Mouse (Mus musculus): ENCODE data around the gene Sema4f. TPM values are rescaled to one million over a fixed set of nuclear protein-coding genes. Genes with fewer than 3 reads are reported as not detected.

Gene Sema4f
- polyA plus RNA-seq, 1 experiment from 2014 or later: 3.4 TPM

DNA sequence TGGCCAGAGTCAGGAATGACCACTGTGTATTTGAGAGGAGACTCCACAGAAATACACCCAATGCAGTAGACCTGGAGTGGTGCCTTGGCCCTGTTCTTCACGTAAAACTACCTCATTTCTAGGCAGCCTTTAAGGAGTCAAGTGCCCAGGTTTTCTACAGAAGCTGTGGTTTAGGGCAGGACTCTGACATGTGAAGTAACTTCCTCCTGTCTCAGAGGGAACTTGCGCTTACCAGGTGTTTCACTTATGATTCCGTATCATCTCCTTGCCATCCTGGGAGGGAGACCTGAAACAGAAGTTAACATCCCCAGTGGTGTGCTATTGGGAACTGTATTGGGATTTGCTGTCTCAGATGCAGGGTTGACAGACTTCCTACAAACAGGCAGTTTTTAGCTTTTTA lies 1.2 kb upstream of the Sema4f start:
- Histone ChIP-seq H3K4me3 (ENCODE audit: low read depth, low read length) (no peak overlapping the region), H3K36me3 (ENCODE audit: control insufficient read depth, insufficient read depth, low read length) (no peaks in the 10 kb centered on the region), H3K27me3 (ENCODE audit: control insufficient read depth, insufficient read depth, low read length) (0 out of 2 replicates have a peak, but pooled peaks cover 7% of the 10 kb centered on the region), H3K4me2 (ENCODE audit: low read depth) (no peak overlapping the region), H3K27ac (ENCODE audit: low read depth, low read length) (no peak overlapping the region), H3K4me1 (ENCODE audit: control insufficient read depth, insufficient read depth, low read length) (0 out of 2 replicates have a peak, but pooled peaks cover 5% of the 10 kb centered on the region), H3K9ac (ENCODE audit: low read length) (no peak overlapping the region), H3K9me3 (ENCODE audit: control insufficient read depth, low read length) (no peaks in the 10 kb centered on the region)
- whole genome bisulfite sequencing: 75% methylated on average over 3 of the region's 3 CpGs
- ATAC-seq (ENCODE audit: insufficient read depth, low FRiP score, low TSS enrichment): no peak
- no peak for DNase-seq (ENCODE audit: low spot score)

GRCm38 (mm10) chr6:82934616-82935230 lies 4.8 kb downstream of the Sema4f start:
- Histone ChIP-seq H3K4me1 (ENCODE audit: control insufficient read depth, insufficient read depth, low read length) (0 out of 2 replicates have a peak, but pooled peaks cover 5% of the 10 kb centered on the region), H3K27ac (ENCODE audit: low read depth, low read length) (no peak overlapping the region), H3K27me3 (ENCODE audit: control insufficient read depth, insufficient read depth, low read length) (0 out of 2 replicates have a peak, but pooled peaks cover 7% of the 10 kb centered on the region), H3K36me3 (ENCODE audit: control insufficient read depth, insufficient read depth, low read length) (no peaks in the 10 kb centered on the region), H3K4me3 (ENCODE audit: low read depth, low read length) (no peak overlapping the region), H3K9ac (ENCODE audit: low read length) (no peak overlapping the region), H3K9me3 (ENCODE audit: control insufficient read depth, low read length) (no peaks in the 10 kb centered on the region), H3K4me2 (ENCODE audit: low read depth) (no peak overlapping the region)
- WGBS: 91% methylated on average over 3 of the region's 3 CpGs
- DNase-seq (ENCODE audit: low spot score): no peak
- no peak for ATAC-seq (ENCODE audit: insufficient read depth, low FRiP score, low TSS enrichment)

- Histone ChIP-seq H3K9ac (ENCODE audit: low read length) (no peak overlapping the region), H3K9me3 (ENCODE audit: control insufficient read depth, low read length) (no peaks in the 10 kb centered on the region), H3K36me3 (ENCODE audit: control insufficient read depth, insufficient read depth, low read length) (no peaks in the 10 kb centered on the region), H3K4me3 (ENCODE audit: low read depth, low read length) (no peak overlapping the region), H3K27ac (ENCODE audit: low read depth, low read length) (no peak overlapping the region), H3K4me2 (ENCODE audit: low read depth) (no peak overlapping the region), H3K4me1 (ENCODE audit: control insufficient read depth, insufficient read depth, low read length) (no peaks in the 10 kb centered on the region), H3K27me3 (ENCODE audit: control insufficient read depth, insufficient read depth, low read length) (no peaks in the 10 kb centered on the region)
- no peak for DNase-seq (ENCODE audit: low spot score)
- ATAC-seq (ENCODE audit: insufficient read depth, low FRiP score, low TSS enrichment): no peak
- 84% methylated on average over 5 of the region's 5 CpGs for WGBS
These were observed 12.0 kb downstream of the Sema4f start for GRCm38 (mm10) chr6:82927617-82928016.

DNA sequence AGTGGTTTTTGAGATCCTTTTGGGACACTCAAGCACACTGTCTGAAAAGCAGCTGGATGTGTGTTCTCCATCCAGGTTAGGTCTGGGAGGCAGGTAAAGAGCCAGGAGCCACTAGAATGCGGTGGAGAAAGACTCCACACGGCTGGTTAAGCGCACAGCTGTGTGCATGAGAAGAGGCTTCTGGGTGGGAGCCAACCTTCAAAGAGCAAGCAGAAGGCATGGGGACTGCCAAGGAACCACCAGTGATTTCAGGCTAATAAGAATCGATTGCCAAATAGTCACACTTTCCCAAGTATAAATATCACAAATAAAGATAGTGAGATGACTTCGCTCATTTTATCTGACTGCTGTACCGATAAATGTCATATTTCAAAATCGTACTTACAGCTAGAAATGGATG lies 13.0 kb downstream of the Sema4f start:
- H3K4me3 ChIP-seq (ENCODE audit: low read depth, low read length): no peak overlapping the region
- no peak overlapping the region for H3K27ac ChIP-seq (ENCODE audit: low read depth, low read length)
- no peak overlapping the region for H3K4me2 ChIP-seq (ENCODE audit: low read depth)
- H3K27me3 ChIP-seq (ENCODE audit: control insufficient read depth, insufficient read depth, low read length): no peaks in the 10 kb centered on the region
- H3K9me3 ChIP-seq (ENCODE audit: control insufficient read depth, low read length): no peaks in the 10 kb centered on the region
- DNase-seq (ENCODE audit: low spot score): no peak
- WGBS: 91% methylated on average over 7 of the region's 7 CpGs
- H3K4me1 ChIP-seq (ENCODE audit: control insufficient read depth, insufficient read depth, low read length): no peaks in the 10 kb centered on the region
- ATAC-seq (ENCODE audit: insufficient read depth, low FRiP score, low TSS enrichment): no peak
- no peak overlapping the region for H3K9ac ChIP-seq (ENCODE audit: low read length)
- H3K36me3 ChIP-seq (ENCODE audit: control insufficient read depth, insufficient read depth, low read length): no peaks in the 10 kb centered on the region

GRCm38 (mm10) chr6:82926106-82926505 lies 13.5 kb downstream of the Sema4f start:
- H3K4me3 ChIP-seq (ENCODE audit: low read depth, low read length): no peak overlapping the region
- H3K36me3 ChIP-seq (ENCODE audit: control insufficient read depth, insufficient read depth, low read length): no peaks in the 10 kb centered on the region
- H3K27ac ChIP-seq (ENCODE audit: low read depth, low read length): no peak overlapping the region
- H3K4me2 ChIP-seq (ENCODE audit: low read depth): no peak overlapping the region
- no peaks in the 10 kb centered on the region for H3K4me1 ChIP-seq (ENCODE audit: control insufficient read depth, insufficient read depth, low read length)
- DNase-seq (ENCODE audit: low spot score) (no peak), ATAC-seq (ENCODE audit: insufficient read depth, low FRiP score, low TSS enrichment) (no peak)
- H3K27me3 ChIP-seq (ENCODE audit: control insufficient read depth, insufficient read depth, low read length): no peaks in the 10 kb centered on the region
- no peak overlapping the region for H3K9ac ChIP-seq (ENCODE audit: low read length)
- WGBS: 88% methylated on average over 10 of the region's 10 CpGs
- H3K9me3 ChIP-seq (ENCODE audit: control insufficient read depth, low read length): no peaks in the 10 kb centered on the region

GRCm38 (mm10) chr6:82925005-82925404 lies 14.6 kb downstream of the Sema4f start:
- Histone ChIP-seq H3K36me3 (ENCODE audit: control insufficient read depth, insufficient read depth, low read length) (no peaks in the 10 kb centered on the region), H3K9ac (ENCODE audit: low read length) (no peak overlapping the region), H3K27ac (ENCODE audit: low read depth, low read length) (no peak overlapping the region), H3K4me1 (ENCODE audit: control insufficient read depth, insufficient read depth, low read length) (no peaks in the 10 kb centered on the region), H3K4me3 (ENCODE audit: low read depth, low read length) (no peak overlapping the region), H3K4me2 (ENCODE audit: low read depth) (no peak overlapping the region), H3K27me3 (ENCODE audit: control insufficient read depth, insufficient read depth, low read length) (no peaks in the 10 kb centered on the region), H3K9me3 (ENCODE audit: control insufficient read depth, low read length) (no peaks in the 10 kb centered on the region)
- WGBS: 59% methylated on average over 3 of the region's 3 CpGs
- DNase-seq (ENCODE audit: low spot score): no peak
- ATAC-seq (ENCODE audit: insufficient read depth, low FRiP score, low TSS enrichment): no peak

GRCm38 (mm10) chr6:82921426-82922224 lies 17.9 kb downstream of the Sema4f start:
- H3K4me2 ChIP-seq (ENCODE audit: low read depth): no peak overlapping the region
- no peak overlapping the region for H3K9ac ChIP-seq (ENCODE audit: low read length)
- DNase-seq (ENCODE audit: low spot score) (no peak), ATAC-seq (ENCODE audit: insufficient read depth, low FRiP score, low TSS enrichment) (no peak)
- WGBS: 79% methylated on average over 9 of the region's 9 CpGs
- no peaks in the 10 kb centered on the region for H3K4me1 ChIP-seq (ENCODE audit: control insufficient read depth, insufficient read depth, low read length)
- H3K9me3 ChIP-seq (ENCODE audit: control insufficient read depth, low read length): no peaks in the 10 kb centered on the region
- H3K27ac ChIP-seq (ENCODE audit: low read depth, low read length): no peak overlapping the region
- no peak overlapping the region for H3K4me3 ChIP-seq (ENCODE audit: low read depth, low read length)
- H3K27me3 ChIP-seq (ENCODE audit: control insufficient read depth, insufficient read depth, low read length): no peaks in the 10 kb centered on the region
- H3K36me3 ChIP-seq (ENCODE audit: control insufficient read depth, insufficient read depth, low read length): no peaks in the 10 kb centered on the region

DNA sequence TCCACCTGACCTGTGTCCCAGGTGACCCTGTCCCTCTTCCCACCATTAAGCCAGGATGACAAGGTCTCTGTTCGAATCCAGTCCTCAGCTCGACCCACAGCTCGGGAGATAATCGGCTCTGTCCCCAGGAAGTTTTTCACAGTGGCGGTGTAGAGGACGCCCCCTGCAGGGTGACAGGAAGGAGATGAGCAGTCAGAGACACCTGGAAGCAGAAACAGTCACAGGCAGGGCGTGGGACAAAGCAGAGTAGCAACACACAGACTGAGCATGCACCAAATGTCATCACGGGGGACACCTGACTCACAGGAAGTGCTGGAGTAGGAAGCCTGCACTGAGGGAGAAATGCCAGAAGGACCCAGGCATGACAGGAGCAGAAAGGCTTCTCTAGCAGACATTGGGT lies 20.0 kb downstream of the Sema4f start:
- no peak for ATAC-seq (ENCODE audit: insufficient read depth, low FRiP score, low TSS enrichment)
- Histone ChIP-seq H3K36me3 (ENCODE audit: control insufficient read depth, insufficient read depth, low read length) (no peaks in the 10 kb centered on the region), H3K27me3 (ENCODE audit: control insufficient read depth, insufficient read depth, low read length) (no peaks in the 10 kb centered on the region), H3K4me2 (ENCODE audit: low read depth) (no peak overlapping the region), H3K4me3 (ENCODE audit: low read depth, low read length) (no peak overlapping the region), H3K27ac (ENCODE audit: low read depth, low read length) (no peak overlapping the region), H3K9me3 (ENCODE audit: control insufficient read depth, low read length) (no peaks in the 10 kb centered on the region), H3K9ac (ENCODE audit: low read length) (no peak overlapping the region), H3K4me1 (ENCODE audit: control insufficient read depth, insufficient read depth, low read length) (no peaks in the 10 kb centered on the region)
- WGBS: 78% methylated on average over 8 of the region's 8 CpGs
- DNase-seq (ENCODE audit: low spot score): no peak

- no peak for DNase-seq (ENCODE audit: low spot score)
- Histone ChIP-seq H3K4me2 (ENCODE audit: low read depth) (no peak overlapping the region), H3K27me3 (ENCODE audit: control insufficient read depth, insufficient read depth, low read length) (no peaks in the 10 kb centered on the region), H3K27ac (ENCODE audit: low read depth, low read length) (no peak overlapping the region), H3K9ac (ENCODE audit: low read length) (no peak overlapping the region), H3K4me1 (ENCODE audit: control insufficient read depth, insufficient read depth, low read length) (no peaks in the 10 kb centered on the region), H3K9me3 (ENCODE audit: control insufficient read depth, low read length) (no peaks in the 10 kb centered on the region), H3K36me3 (ENCODE audit: control insufficient read depth, insufficient read depth, low read length) (no peaks in the 10 kb centered on the region), H3K4me3 (ENCODE audit: low read depth, low read length) (no peak overlapping the region)
- WGBS: 79% methylated on average over 14 of the region's 14 CpGs
- no peak for ATAC-seq (ENCODE audit: insufficient read depth, low FRiP score, low TSS enrichment)
These were observed 21.2 kb downstream of the Sema4f start for GRCm38 (mm10) chr6:82918371-82918770.
